Mouse (Mus musculus): ENCODE results near the gene Amz2. TPM values are rescaled to one million over a fixed set of nuclear protein-coding genes. Genes with fewer than 3 reads are reported as not detected.

Gene Amz2
- polyA plus RNA-seq, 1 experiment from 2014 or later = 49.1 TPM

- Histone ChIP-seq H3K27ac (replicated peaks) (no peak overlapping the region), H3K9ac (no peak overlapping the region), H3K4me1 (replicated peaks) (no peaks in the 10 kb centered on the region), H3K4me3 (no peak overlapping the region), H3K27me3 (no peaks in the 10 kb centered on the region), H3K4me2 (no peak overlapping the region), H3K36me3 (no peaks in the 10 kb centered on the region), H3K9me3 (no peaks in the 10 kb centered on the region)
- no peak for ATAC-seq (ENCODE audit: low read depth)
- 87% methylated on average over 5 of the region's 5 CpGs for WGBS
These were observed 19.3 kb upstream of the Amz2 start for GRCm38 (mm10) chr11:109406431-109406830.

DNA sequence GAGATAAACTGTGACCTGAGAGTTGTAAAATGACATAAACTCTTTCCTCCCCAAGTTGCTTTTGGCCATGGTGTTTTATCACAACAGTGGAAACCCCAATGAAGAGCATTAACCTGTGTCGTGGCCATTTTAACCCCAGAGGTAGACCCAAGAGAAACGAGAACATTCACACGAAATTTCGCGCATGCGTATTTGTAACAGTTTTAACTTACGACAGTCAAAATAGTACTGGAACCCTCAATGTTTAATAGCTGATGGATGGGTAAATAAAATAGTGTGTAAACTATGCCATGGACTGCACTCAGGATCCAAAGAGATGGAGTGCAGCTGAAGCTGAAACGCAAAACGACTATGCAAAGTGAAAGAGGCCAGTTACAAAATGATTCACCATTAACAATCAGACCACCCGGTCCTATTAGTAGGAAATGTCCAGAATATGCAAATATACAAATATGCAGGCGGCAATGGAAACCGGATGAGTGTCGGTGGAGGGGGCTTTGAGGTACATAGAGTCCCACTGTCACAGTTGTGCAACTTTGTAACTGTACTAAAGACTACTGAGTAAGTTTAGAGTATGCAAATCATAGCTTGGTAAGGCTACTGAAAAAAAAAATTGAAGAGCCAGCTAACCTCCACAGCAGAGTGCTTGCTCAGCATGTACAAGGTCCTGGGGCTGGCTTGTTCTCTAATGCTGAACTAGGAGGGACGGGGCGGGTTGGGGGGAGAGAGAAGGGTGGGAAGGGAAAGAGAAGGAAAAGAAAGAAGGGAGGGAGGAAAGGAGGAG, 15.4 kb upstream of the Amz2 start:
- no peaks in the 10 kb centered on the region for H3K4me1 ChIP-seq (replicated peaks)

GRCm38 (mm10) chr11:109413617-109414016, 12.1 kb upstream of the Amz2 start, which contains the start of gene 9930022D16Rik:
TSS of gene 9930022D16Rik (plus strand) at chr11:109413917.
- ATAC-seq (ENCODE audit: low read depth) = no peak
- Histone ChIP-seq H3K36me3 (no peaks in the 10 kb centered on the region), H3K9ac (no peak within 1 kb of the TSS), H3K4me1 (replicated peaks) (no peaks in the 10 kb centered on the region), H3K4me3 (no peak within 1 kb of the TSS), H3K27ac (replicated peaks) (no peak within 1 kb of the TSS), H3K27me3 (no peaks in the 10 kb centered on the region), H3K9me3 (no peaks in the 10 kb centered on the region), H3K4me2 (no peak within 1 kb of the TSS)
- 90% methylated on average over 6 of the region's 6 CpGs for WGBS

More for the DNA sequence above, 15.4 kb upstream of the Amz2 start:
- no peak overlapping the region for H3K9ac ChIP-seq
- 90% methylated on average over 15 of the region's 15 CpGs for WGBS
- no peaks in the 10 kb centered on the region for H3K27me3 ChIP-seq
- H3K4me3 ChIP-seq = no peak overlapping the region
- H3K9me3 ChIP-seq = no peaks in the 10 kb centered on the region
- H3K27ac ChIP-seq (replicated peaks) = no peak overlapping the region
- H3K4me2 ChIP-seq = no peak overlapping the region
- ATAC-seq (ENCODE audit: low read depth) = no peak
- no peaks in the 10 kb centered on the region for H3K36me3 ChIP-seq

DNA sequence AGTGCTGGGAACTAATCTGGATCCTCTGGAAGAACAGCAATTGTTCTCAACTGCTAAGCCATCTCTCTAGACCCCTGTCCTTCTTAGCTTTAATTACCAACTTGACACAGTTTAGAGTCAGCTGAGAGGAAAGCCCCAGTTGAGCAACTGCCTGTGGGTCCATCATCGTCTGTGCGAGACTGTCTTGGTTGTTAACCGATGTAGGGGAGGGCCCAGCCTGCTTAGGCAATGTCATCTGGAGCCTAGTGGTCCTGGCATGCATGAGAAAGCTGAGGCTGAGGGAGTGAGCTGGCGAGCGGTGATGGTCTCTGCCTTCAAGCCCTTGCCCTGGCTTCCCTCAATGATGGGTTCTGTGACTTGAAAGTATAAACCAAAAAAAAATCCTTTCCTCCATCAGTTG, 10.9 kb upstream of the Amz2 start:
- H3K4me3 ChIP-seq = no peak overlapping the region
- 93% methylated on average over 5 of the region's 5 CpGs for WGBS
- no peak for ATAC-seq (ENCODE audit: low read depth)
- H3K9ac ChIP-seq = no peak overlapping the region
- no peaks in the 10 kb centered on the region for H3K27me3 ChIP-seq
- no peaks in the 10 kb centered on the region for H3K36me3 ChIP-seq
- H3K27ac ChIP-seq (replicated peaks) = no peak overlapping the region
- no peaks in the 10 kb centered on the region for H3K4me1 ChIP-seq (replicated peaks)
- H3K4me2 ChIP-seq = no peak overlapping the region
- no peaks in the 10 kb centered on the region for H3K9me3 ChIP-seq

- no peaks in the 10 kb centered on the region for H3K4me1 ChIP-seq (replicated peaks)
- ATAC-seq (ENCODE audit: low read depth) = no peak
These were observed 8.9 kb upstream of the Amz2 start for GRCm38 (mm10) chr11:109416709-109417420.

DNA sequence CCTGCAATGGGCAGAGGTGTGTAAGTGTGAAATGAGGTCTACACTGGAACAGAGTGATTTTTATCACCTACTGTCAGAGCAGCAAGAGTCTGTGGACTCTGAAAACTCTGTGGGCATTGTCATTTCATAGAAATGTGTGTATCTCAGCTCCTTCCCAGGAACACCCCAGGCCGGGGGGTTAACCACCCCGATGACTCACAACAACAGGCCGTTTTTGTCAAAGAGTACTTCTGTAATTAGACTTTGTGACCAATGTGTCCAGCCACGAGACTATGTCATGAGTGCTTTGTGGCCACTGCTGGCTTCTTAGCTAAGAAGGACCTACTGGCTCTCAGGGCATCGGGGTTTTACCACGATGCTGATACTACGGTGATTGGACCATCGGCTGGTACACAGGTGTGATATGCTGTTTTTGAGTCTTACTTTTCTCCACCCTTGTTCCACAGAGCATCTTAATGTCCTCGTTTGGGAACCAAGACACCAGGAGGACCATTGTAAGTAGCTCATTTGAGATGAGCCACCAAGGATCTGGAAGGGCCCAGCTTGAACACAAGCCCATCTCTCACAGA, 8.2 kb upstream of the Amz2 start:
- Histone ChIP-seq H3K4me3 (no peak overlapping the region), H3K9ac (no peak overlapping the region), H3K27me3 (no peaks in the 10 kb centered on the region), H3K9me3 (0 out of 2 replicates have a peak, but pooled peaks cover 6% of the 10 kb centered on the region), H3K27ac (replicated peaks) (no peak overlapping the region), H3K4me2 (no peak overlapping the region), H3K36me3 (no peaks in the 10 kb centered on the region), H3K4me1 (replicated peaks) (no peaks in the 10 kb centered on the region)
- whole genome bisulfite sequencing = 89% methylated on average over 9 of the region's 9 CpGs
- no peak for ATAC-seq (ENCODE audit: low read depth)

More at GRCm38 (mm10) chr11:109416709-109417420, 8.9 kb upstream of the Amz2 start:
- H3K36me3 ChIP-seq = no peaks in the 10 kb centered on the region
- no peaks in the 10 kb centered on the region for H3K9me3 ChIP-seq
- H3K4me2 ChIP-seq = no peak overlapping the region
- no peaks in the 10 kb centered on the region for H3K27me3 ChIP-seq
- H3K27ac ChIP-seq (replicated peaks) = no peak overlapping the region
- H3K9ac ChIP-seq = no peak overlapping the region
- H3K4me3 ChIP-seq = no peak overlapping the region
- WGBS = 86% methylated on average over 8 of the region's 8 CpGs

DNA sequence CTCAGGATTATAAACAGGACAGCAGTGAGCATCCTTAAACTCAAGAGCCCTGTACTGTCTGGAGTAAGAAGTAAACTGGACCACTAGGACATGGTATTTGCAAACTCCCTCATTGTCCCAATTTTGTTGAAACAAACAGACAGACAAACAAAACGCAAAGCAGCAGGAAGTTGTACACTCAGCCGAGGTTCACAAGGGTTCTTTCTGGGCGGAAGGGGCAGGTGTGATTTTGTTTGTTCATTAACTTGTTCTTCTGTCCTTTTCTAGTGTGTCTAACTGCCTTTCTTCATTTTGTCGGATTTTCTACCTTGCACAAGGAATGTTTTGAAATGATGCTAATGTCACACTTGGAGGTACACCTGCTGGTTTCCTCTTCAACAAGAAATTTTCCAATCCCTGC, 6.3 kb upstream of the Amz2 start:
- Histone ChIP-seq H3K4me1 (replicated peaks) (no peaks in the 10 kb centered on the region), H3K9ac (no peak overlapping the region), H3K36me3 (no peaks in the 10 kb centered on the region), H3K27ac (replicated peaks) (no peak overlapping the region), H3K27me3 (no peaks in the 10 kb centered on the region), H3K9me3 (0 out of 2 replicates have a peak, but pooled peaks cover 6% of the 10 kb centered on the region), H3K4me2 (no peak overlapping the region), H3K4me3 (no peak overlapping the region)
- ATAC-seq (ENCODE audit: low read depth) = no peak
- 52% methylated on average over 4 of the region's 4 CpGs for WGBS

GRCm38 (mm10) chr11:109419961-109420566, 5.7 kb upstream of the Amz2 start:
- Histone ChIP-seq H3K9me3 (0 out of 2 replicates have a peak, but pooled peaks cover 6% of the 10 kb centered on the region), H3K4me1 (replicated peaks) (no peaks in the 10 kb centered on the region; the same call in 1 of the 2 replicates), H3K36me3 (no peaks in the 10 kb centered on the region), H3K4me2 (no peak overlapping the region), H3K9ac (no peak overlapping the region), H3K27ac (replicated peaks) (no peak overlapping the region), H3K27me3 (no peaks in the 10 kb centered on the region), H3K4me3 (no peak overlapping the region)
- 57% methylated on average over 16 of the region's 16 CpGs for WGBS
- ATAC-seq (ENCODE audit: low read depth) = no peak

DNA sequence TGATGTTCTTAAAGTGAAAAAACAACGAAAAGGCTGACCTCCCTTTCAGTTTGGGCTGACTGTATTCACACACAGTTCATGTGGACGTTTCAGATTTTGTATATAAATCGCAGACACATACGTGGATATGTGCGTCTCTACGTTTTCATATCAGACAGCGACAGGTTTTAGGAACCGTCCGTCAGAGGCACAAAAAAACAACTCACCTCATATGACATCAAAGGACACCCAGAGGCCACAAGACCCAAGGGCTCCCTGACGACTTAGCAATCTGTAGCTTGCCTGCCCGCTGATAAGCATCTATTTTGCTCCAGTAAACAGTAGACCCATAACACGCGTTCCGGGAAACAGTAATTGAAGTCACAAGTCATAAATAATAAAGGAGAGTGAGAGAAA, 5.2 kb upstream of the Amz2 start:
- Histone ChIP-seq H3K9ac (no peak overlapping the region), H3K4me2 (no peak overlapping the region), H3K9me3 (0 out of 2 replicates have a peak, but pooled peaks cover 6% of the 10 kb centered on the region), H3K36me3 (no peaks in the 10 kb centered on the region), H3K27me3 (no peaks in the 10 kb centered on the region), H3K4me3 (no peak overlapping the region), H3K4me1 (replicated peaks) (no peaks in the 10 kb centered on the region; the same call in 1 of the 2 replicates), H3K27ac (replicated peaks) (no peak overlapping the region)
- ATAC-seq (ENCODE audit: low read depth) = no peak
- WGBS = 83% methylated on average over 14 of the region's 14 CpGs

- no peak overlapping the region for H3K9ac ChIP-seq
- H3K4me2 ChIP-seq = no peak overlapping the region
- no peaks in the 10 kb centered on the region; the same call in 1 of the 2 replicates for H3K4me1 ChIP-seq (replicated peaks)
- no peaks in the 10 kb centered on the region for H3K36me3 ChIP-seq
- 0 out of 2 replicates have a peak, but pooled peaks cover 6% of the 10 kb centered on the region for H3K9me3 ChIP-seq
- 81% methylated on average over 5 of the region's 5 CpGs for WGBS
- no peak overlapping the region for H3K4me3 ChIP-seq
- no peak overlapping the region for H3K27ac ChIP-seq (replicated peaks)
- H3K27me3 ChIP-seq = no peaks in the 10 kb centered on the region
- ATAC-seq (ENCODE audit: low read depth) = no peak
These were observed 4.5 kb upstream of the Amz2 start for GRCm38 (mm10) chr11:109421205-109421604.

DNA sequence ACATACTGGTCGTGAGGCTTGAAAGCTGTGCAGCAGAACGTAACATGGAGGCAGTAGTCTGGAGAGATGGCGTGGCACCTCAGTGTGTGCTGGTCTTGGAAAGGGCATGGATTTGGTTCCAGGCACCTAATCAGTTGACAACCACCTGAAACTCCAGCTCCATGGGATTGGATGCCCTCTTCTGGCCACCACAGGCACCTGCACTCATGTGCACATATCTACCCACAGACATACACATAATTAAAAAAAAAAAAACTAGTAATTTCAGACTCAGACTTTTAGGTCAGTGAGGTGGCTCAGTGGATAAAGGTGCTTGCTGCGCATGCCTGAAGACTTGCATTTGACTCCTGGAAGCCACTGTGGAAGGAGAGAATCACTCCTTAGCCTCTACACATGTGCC, 3.5 kb upstream of the Amz2 start:
- Histone ChIP-seq H3K4me1 (replicated peaks) (peaks cover 10% of the 10 kb centered on the region), H3K4me3 (no peak overlapping the region), H3K27me3 (no peaks in the 10 kb centered on the region), H3K36me3 (no peaks in the 10 kb centered on the region), H3K4me2 (no peak overlapping the region), H3K9me3 (0 out of 2 replicates have a peak, but pooled peaks cover 6% of the 10 kb centered on the region), H3K9ac (no peak overlapping the region), H3K27ac (replicated peaks) (no peak overlapping the region)
- no peak for ATAC-seq (ENCODE audit: low read depth)
- WGBS = 99% methylated on average over 4 of the region's 4 CpGs

DNA sequence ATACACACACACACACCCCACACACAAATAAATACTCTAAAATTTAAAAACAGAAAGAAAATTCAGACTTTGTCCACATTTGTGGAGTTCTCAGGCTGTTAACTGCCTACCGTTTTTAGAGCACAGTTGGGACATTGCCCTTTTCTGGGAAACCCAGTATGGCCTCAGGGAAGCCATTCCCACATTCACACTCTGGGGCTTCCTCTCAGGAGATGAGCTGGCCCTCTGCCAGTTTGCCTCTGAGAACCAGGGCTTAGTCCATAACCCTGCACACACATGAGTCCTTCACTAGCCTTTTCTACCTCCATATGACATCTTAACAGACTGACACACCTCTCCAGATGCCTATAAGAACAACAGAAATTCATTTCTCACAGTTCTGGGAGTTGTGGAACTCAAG, 2.5 kb upstream of the Amz2 start:
- H3K4me2 ChIP-seq = no peak overlapping the region
- H3K36me3 ChIP-seq = no peaks in the 10 kb centered on the region
- no peak overlapping the region for H3K9ac ChIP-seq
- WGBS = 52% methylated on average over 1 of the region's 1 CpGs
- H3K4me3 ChIP-seq = no peak overlapping the region
- H3K27me3 ChIP-seq = no peaks in the 10 kb centered on the region
- ATAC-seq (ENCODE audit: low read depth) = no peak
- 0 out of 2 replicates have a peak, but pooled peaks cover 6% of the 10 kb centered on the region for H3K9me3 ChIP-seq
- peaks cover 12% of the 10 kb centered on the region for H3K4me1 ChIP-seq (replicated peaks)
- H3K27ac ChIP-seq (replicated peaks) = no peak overlapping the region
